Mouse (Mus musculus) heart, embryonic 16.5 days (tissue): ENCODE results near the gene Gm20388. TPM values are rescaled to one million over a fixed set of nuclear protein-coding genes. Genes with fewer than 3 reads are reported as not detected.

ENCODE experiments used
- ATAC-seq: fragments of 200-750 bp; cut with Nextera tagmentation; replicated peaks from 2 replicates; pipeline ENCODE4 v1.8.0; 2017; ENCODE audit warnings: moderate number of reproducible peaks; ENCODE audit not compliant: insufficient read depth, low FRiP score; ENCODE audit errors: extremely low read depth
- H3K27ac ChIP-seq: fragments of 300-500 bp; sonication (generic); 2 replicates; pipeline ENCODE4 v1.5.1; 2014; ENCODE audit warnings: mild to moderate bottlenecking, low read length, control low read depth, moderate library complexity
- H3K27me3 ChIP-seq: fragments of 300-500 bp; sonication (generic); 2 replicates; pipeline ENCODE4 v1.6.1; 2014; ENCODE audit warnings: low read length, mixed read lengths; ENCODE audit not compliant: control insufficient read depth, insufficient read depth
- H3K36me3 ChIP-seq: fragments of 300-500 bp; sonication (generic); 2 replicates; pipeline ENCODE4 v1.6.1; 2014; ENCODE audit not compliant: control insufficient read depth, insufficient read depth
- H3K4me1 ChIP-seq: fragments of 300-500 bp; sonication (generic); 2 replicates; pipeline ENCODE4 v1.6.1; 2014; ENCODE audit warnings: low read length, mixed read lengths; ENCODE audit not compliant: control insufficient read depth, insufficient read depth
- H3K4me2 ChIP-seq: fragments of 300-500 bp; sonication (generic); 2 replicates; pipeline ENCODE4 v1.6.1; 2014; ENCODE audit warnings: low read depth, mild to moderate bottlenecking, control low read depth, low read length
- H3K4me3 ChIP-seq: fragments of 300-500 bp; sonication (generic); 2 replicates; pipeline ENCODE4 v1.5.1; 2014; ENCODE audit warnings: mild to moderate bottlenecking, control low read depth, low read length
- H3K9ac ChIP-seq: fragments of 300-500 bp; sonication (generic); 2 replicates; pipeline ENCODE4 v1.6.1; 2014; ENCODE audit warnings: low read length, control low read depth
- H3K9me3 ChIP-seq: fragments of 300-500 bp; sonication (generic); replicated peaks from 2 replicates; pipeline ENCODE4 v1.6.1; 2016; ENCODE audit warnings: low read length; ENCODE audit not compliant: control insufficient read depth
- WGBS: fragments of 180-500 bp; shearing (Covaris S2); extraction: QIAGEN DNeasy Blood & Tissue Kit; methylation state at CpG from one replicate; pipeline ENCODE4 v1.1.7; 2014; 5-methylcytosine and 5-hydroxymethylcytosine counted together
- polyA plus RNA-seq: library from polyadenylated mRNA; unstranded; fragments of >200 nt; fragmentation: Nextera tagmentation; extraction: Ambion mirVana; gene quantifications from 2 replicates; pipeline ENCODE4 v1.2.1, GENCODE M21; 2015

Gene Gm20388
- polyA plus RNA-seq, 1 experiment from 2014 or later, result 4.5 TPM

GRCm38 (mm10) chr8:121249433-121249832 lies 1338.8 kb downstream of the Gm20388 start:
- Histone ChIP-seq H3K4me2 (no peak overlapping the region), H3K9ac (no peak overlapping the region), H3K36me3 (no peaks in the 10 kb centered on the region), H3K27ac (no peak overlapping the region), H3K4me1 (no peaks in the 10 kb centered on the region), H3K27me3 (peaks cover 25% of the 10 kb centered on the region), H3K4me3 (no peak overlapping the region), H3K9me3 (no peaks in the 10 kb centered on the region)
- ATAC-seq, result no peak
- WGBS, result 86% methylated on average over 1 of the region's 1 CpGs

- Histone ChIP-seq H3K36me3 (no peaks in the 10 kb centered on the region), H3K9ac (no peak overlapping the region), H3K27ac (no peak overlapping the region), H3K4me3 (no peak overlapping the region), H3K27me3 (peaks cover 27% of the 10 kb centered on the region), H3K9me3 (no peaks in the 10 kb centered on the region), H3K4me1 (no peaks in the 10 kb centered on the region), H3K4me2 (no peak overlapping the region)
- ATAC-seq, result no peak
- WGBS, result 38% methylated on average over 11 of the region's 11 CpGs
Observed at GRCm38 (mm10) chr8:121251089-121251488, 1340.4 kb downstream of the Gm20388 start.

- no peak overlapping the region for H3K9ac ChIP-seq
- no peaks in the 10 kb centered on the region for H3K9me3 ChIP-seq
- no peaks in the 10 kb centered on the region for H3K36me3 ChIP-seq
- no peak overlapping the region for H3K27ac ChIP-seq
- H3K27me3 ChIP-seq, result peaks cover 51% of the 10 kb centered on the region
- no peak overlapping the region for H3K4me3 ChIP-seq
- no peak for ATAC-seq
- WGBS, result 34% methylated on average over 14 of the region's 14 CpGs
- H3K4me2 ChIP-seq, result no peak overlapping the region
- H3K4me1 ChIP-seq, result peaks cover 10% of the 10 kb centered on the region
Observed at GRCm38 (mm10) chr8:121255727-121256265, 1345.2 kb downstream of the Gm20388 start.

- no peak overlapping the region for H3K4me3 ChIP-seq
- 18% methylated on average over 21 of the region's 21 CpGs for WGBS
- no peak for ATAC-seq
- H3K27me3 ChIP-seq, result peaks cover 33% of the 10 kb centered on the region
- 0 out of 2 replicates have a peak overlapping the region, but pooled peaks have one; percentile 25 for H3K9ac ChIP-seq
- peaks cover 22% of the 10 kb centered on the region for H3K4me1 ChIP-seq
- no peak overlapping the region for H3K4me2 ChIP-seq
- no peaks in the 10 kb centered on the region for H3K36me3 ChIP-seq
- H3K27ac ChIP-seq, result no peak overlapping the region
- H3K9me3 ChIP-seq, result no peaks in the 10 kb centered on the region
Observed at GRCm38 (mm10) chr8:121258126-121258792, 1347.6 kb downstream of the Gm20388 start.

GRCm38 (mm10) chr8:121262728-121263389 lies 1352.2 kb downstream of the Gm20388 start:
- 33% methylated on average over 21 of the region's 21 CpGs for WGBS
- Histone ChIP-seq H3K4me1 (peaks cover 28% of the 10 kb centered on the region), H3K27me3 (peaks cover 10% of the 10 kb centered on the region), H3K4me2 (peak overlapping the region; percentile 27), H3K4me3 (no peak overlapping the region), H3K9me3 (peaks cover 3% of the 10 kb centered on the region; the same call in 1 of the 2 replicates), H3K9ac (peak overlapping the region; percentile 24; the same call in 1 of the 2 replicates), H3K36me3 (no peaks in the 10 kb centered on the region), H3K27ac (peak overlapping the region; percentile 67)
- ATAC-seq, result peak; percentile 74

- peaks cover 10% of the 10 kb centered on the region for H3K27me3 ChIP-seq
- peaks cover 3% of the 10 kb centered on the region; the same call in 1 of the 2 replicates for H3K9me3 ChIP-seq
- H3K4me2 ChIP-seq, result peak overlapping the region; percentile 27
- H3K4me1 ChIP-seq, result peaks cover 23% of the 10 kb centered on the region
- H3K27ac ChIP-seq, result peak overlapping the region; percentile 67
- H3K9ac ChIP-seq, result peak overlapping the region; percentile 24; the same call in 1 of the 2 replicates
- no peaks in the 10 kb centered on the region for H3K36me3 ChIP-seq
- no peak overlapping the region for H3K4me3 ChIP-seq
- 37% methylated on average over 14 of the region's 14 CpGs for WGBS
- no peak for ATAC-seq
Observed at GRCm38 (mm10) chr8:121263390-121263775, 1352.7 kb downstream of the Gm20388 start.

- Histone ChIP-seq H3K9ac (no peak overlapping the region), H3K27me3 (peaks cover 3% of the 10 kb centered on the region; the same call in 1 of the 2 replicates), H3K4me1 (peaks cover 18% of the 10 kb centered on the region), H3K27ac (peak overlapping the region; percentile 13; the same call in 1 of the 2 replicates), H3K36me3 (no peaks in the 10 kb centered on the region), H3K4me2 (no peak overlapping the region), H3K9me3 (peaks cover 3% of the 10 kb centered on the region; the same call in 1 of the 2 replicates), H3K4me3 (no peak overlapping the region)
- ATAC-seq, result no peak
- WGBS, result 66% methylated on average over 9 of the region's 9 CpGs
Observed at GRCm38 (mm10) chr8:121264260-121264659, 1353.6 kb downstream of the Gm20388 start.

GRCm38 (mm10) chr8:121271542-121271941 lies 1360.9 kb downstream of the Gm20388 start:
- WGBS, result 77% methylated on average over 8 of the region's 8 CpGs
- peaks cover 2% of the 10 kb centered on the region; the same call in 1 of the 2 replicates for H3K4me1 ChIP-seq

GRCm38 (mm10) chr8:121273195-121273594 lies 1362.6 kb downstream of the Gm20388 start:
- Histone ChIP-seq H3K4me1 (peaks cover 2% of the 10 kb centered on the region; the same call in 1 of the 2 replicates), H3K27ac (no peak overlapping the region), H3K9me3 (no peaks in the 10 kb centered on the region), H3K4me3 (no peak overlapping the region), H3K9ac (no peak overlapping the region), H3K4me2 (peak overlapping the region; percentile 43; the same call in 1 of the 2 replicates), H3K36me3 (no peaks in the 10 kb centered on the region), H3K27me3 (no peaks in the 10 kb centered on the region)
- ATAC-seq, result peak; percentile 49; the same call in 1 of the 2 replicates
- WGBS, result 48% methylated on average over 14 of the region's 14 CpGs

More at GRCm38 (mm10) chr8:121271542-121271941, 1360.9 kb downstream of the Gm20388 start:
- H3K27ac ChIP-seq, result no peak overlapping the region
- no peaks in the 10 kb centered on the region for H3K36me3 ChIP-seq
- H3K9me3 ChIP-seq, result no peaks in the 10 kb centered on the region
- H3K4me2 ChIP-seq, result no peak overlapping the region
- ATAC-seq, result no peak
- H3K27me3 ChIP-seq, result no peaks in the 10 kb centered on the region
- no peak overlapping the region for H3K9ac ChIP-seq
- H3K4me3 ChIP-seq, result no peak overlapping the region
